Mouse (Mus musculus) cerebellum, adult 9-10 months (tissue): ENCODE data around the gene Rps8.
"Not testable (repeated sequence)": the region's sequence is repeated elsewhere in the genome, so short reads cannot be mapped to it uniquely, and the experiment has no call there.

Experiments
- DNase-seq: peaks from one replicate; pipeline ENCODE4 v3.0.0; 2022

Gene Rps8

DNA sequence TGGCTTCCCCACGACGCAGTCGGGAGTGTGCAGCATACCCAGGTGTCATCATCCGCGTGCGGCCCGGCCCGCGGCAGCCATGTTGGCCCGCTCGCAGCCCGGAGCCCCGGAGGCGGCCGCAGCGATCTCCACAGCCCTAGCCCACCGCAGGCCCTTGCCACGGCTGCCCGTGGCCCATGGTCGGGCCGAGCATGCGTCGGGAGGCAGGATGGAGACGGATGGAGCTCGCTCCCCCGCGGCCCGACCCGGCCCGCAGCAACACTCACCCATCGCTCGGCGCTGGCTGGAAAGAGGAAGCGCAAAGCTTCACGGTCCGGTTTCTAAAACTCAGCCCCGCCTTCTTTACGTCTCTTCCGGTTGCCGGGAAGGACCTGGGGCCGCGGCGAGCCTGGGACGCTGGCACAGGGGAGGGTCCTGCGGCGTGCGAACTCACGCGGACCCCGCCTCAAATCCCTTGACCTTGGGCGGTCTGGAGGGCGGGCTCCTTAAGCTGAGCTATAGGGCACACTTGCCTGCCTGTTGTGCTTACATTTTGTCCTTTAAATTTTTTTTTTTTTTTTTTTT lies at the start of gene Rps8:
Gene Rps8 (minus strand): TSS at position 452 of the 564 bp plus-strand sequence.
- peak; percentile 87 for DNase-seq

DNA sequence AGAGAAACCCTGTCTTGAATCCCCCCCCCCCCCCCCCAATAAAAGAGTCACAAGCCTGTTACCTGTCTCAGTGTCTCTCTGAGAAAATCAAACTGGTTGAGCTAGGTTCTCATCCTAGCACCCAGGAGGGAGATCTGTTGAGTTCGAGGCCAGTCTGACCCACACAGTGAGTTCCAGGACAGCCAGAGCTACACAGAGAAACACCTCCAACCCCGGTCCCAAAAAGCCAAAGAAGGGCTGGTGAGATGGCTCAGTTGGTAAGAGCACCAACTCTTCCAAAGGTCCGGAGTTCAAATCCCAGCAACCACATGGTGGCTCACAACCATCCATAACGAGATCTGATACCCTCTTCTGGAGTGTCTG lies 46.9 kb upstream of the Rps8 start:
- no peak for DNase-seq

DNA sequence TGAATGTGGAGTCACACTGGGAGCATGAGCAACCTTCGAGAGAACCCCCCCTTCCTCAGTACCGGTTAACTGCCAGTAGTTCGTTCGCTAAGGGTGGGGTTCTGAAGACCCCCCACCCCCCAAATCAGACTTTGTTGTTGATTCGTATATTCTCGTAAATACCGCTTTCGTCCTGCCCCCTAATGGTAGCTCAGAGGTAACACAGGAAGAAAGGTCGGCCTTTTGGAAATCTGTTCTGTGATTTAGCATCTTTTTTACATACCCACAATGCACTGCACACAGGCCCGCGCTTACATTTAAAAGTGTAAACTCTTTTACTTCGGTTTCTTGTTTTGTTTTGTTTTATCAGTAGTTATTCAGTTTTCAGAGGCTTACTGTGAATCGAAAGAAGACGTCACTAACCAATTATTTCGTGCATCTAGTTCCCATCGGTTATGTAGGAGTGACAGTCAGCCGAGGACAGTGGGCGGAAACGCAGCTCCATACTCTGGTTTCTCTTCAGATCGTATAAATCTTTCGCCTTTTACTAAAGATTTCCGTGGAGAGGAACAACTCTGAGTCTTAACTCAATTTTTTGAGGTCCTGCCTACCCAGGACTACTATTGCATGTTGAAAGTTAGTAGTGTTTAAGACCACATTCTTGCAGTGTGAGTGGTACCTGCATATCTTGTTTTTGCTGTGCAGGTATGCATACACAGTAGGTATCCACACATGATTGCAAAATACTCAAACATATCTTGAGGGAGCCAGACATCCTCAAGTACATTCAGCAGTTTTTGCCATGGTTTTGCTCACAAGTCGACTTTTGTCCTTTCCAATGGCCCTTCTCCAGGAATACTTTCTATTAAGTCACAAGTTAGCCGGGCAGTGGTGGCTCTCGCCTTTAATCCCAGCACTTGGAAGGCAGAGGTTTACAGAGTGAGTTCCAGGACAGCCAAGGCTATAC lies 46.3 kb upstream of the Rps8 start:
- DNase-seq: peak; percentile 65

DNA sequence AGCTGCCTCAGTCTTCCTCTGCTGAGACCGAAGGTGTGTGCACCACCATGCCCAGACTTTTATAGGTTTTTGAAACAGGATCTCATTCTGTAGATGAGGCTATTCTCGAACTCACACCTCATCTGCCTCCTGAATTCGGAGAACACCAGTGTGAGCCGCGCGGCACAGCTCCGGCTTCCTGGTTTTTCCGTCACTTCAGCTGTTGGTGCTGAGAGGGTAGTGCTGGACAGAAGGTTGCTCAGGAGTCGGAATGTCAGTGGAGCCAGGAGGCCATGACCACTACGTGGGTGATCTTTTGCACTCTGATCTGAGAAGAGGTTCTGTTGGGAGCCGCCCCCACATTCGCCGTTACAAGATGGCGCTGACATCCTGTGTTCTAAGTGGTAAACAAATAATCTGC lies 35.8 kb upstream of the Rps8 start:
- DNase-seq: no peak

DNA sequence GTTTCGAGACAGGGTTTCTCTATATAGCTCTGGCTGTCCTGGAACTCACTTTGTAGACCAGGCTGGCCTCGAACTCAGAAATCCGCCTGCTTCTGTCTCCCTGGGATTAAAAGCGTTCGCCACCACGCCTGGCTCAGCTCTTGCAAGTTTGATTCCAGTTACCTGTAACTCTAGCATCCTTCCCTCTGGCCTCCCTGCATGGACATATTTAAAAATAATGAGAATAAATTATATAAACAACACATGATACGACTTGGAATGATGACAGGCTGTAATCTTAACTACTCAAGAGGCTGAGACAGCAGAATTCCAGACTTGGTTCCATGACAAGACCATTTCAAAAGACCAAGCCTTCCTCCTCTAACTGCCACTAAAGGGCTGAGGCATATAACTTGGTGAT lies 34.6 kb upstream of the Rps8 start:
- no peak for DNase-seq

DNA sequence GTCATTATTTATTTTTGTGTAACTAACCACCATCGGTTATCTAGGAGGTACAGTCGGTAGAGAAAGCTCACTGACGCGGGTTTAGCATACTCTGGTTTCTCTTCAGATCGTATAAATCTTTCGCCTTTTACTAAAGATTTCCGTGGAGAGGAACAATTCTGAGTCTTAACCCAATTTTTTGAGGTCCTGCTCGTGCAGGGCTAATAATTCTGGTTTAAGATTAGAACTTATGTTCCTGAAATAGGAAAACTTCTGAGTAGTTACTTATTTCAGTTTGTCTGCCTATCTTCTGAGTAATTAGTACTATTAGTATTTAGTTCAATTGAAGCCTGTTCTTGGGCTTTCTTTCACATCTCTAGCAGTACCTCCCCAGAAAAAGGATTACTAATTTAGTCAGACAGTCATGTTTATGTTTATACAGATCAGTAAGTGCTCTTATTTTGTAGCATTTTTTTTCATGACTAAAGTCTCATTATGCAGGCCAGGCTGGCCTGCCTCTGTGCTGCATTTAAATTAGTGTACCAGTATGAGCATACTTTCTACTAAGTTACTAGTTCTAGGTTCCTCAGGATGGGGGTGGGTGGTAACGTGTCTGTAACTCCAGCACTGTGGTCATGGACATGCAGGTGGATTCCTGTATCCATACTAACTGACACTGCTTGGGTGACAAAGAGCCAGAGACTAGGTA lies 34.0 kb upstream of the Rps8 start:
- DNase-seq: no peak

DNA sequence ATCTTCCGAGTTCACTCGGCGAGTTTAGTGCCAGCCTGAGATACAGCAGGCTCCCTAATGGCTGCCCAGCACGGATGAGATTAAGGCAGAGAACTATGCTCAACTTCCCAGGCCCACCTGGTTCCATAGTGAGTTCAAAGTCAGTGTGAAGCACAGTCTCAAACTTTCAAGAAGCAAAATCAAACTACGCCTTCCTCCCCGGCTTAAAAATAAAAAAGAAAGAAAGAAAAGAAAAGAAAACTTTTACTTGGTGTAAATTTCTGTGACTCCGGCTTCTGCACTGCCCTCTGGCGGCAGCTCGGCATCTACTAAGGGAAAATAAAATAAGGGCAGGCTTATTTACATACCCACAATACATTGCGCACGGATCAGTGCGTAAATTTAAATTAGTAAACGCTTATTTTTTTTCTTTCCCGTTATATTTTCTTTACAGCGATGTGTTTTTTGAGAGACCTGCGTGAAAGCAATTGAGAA lies 33.4 kb upstream of the Rps8 start:
- DNase-seq: peak; percentile 88

DNA sequence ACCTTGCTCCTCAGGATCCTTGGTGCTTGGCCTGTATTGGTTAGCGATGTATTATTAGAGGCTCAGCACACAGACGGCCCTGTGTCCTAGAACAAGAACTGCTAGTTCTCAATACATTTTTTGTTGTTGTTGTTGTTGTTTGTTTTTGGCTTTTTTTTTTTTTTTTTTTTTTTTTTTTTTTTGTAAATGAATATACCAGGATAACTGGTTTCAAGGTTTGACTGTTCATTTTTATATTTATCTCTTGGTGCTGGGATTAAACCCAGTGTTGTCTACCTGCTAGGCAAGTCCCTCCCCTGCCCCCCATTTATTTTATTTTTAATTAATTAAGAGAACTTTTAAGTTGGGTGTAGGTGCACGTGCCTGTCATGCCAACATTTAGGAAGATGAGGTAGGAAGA lies 32.9 kb upstream of the Rps8 start:
- DNase-seq: no peak

DNA sequence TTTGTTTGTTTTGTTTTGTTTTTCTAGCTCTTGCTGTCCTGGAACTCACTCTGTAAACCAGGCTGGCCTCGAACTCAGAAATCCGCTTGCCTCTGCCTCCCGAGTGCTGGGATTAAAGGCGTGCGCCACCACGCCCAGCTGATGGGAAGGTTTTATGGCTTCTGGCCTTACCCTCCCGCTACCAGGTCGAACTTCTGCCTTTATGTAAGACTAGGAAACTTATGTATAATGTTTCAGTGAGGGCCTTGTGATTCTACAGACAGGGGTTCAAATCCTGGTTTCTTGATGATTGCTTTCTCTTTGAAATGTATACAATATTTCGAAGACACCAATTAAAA lies 26.7 kb upstream of the Rps8 start:
- not testable (repeated sequence) for DNase-seq

DNA sequence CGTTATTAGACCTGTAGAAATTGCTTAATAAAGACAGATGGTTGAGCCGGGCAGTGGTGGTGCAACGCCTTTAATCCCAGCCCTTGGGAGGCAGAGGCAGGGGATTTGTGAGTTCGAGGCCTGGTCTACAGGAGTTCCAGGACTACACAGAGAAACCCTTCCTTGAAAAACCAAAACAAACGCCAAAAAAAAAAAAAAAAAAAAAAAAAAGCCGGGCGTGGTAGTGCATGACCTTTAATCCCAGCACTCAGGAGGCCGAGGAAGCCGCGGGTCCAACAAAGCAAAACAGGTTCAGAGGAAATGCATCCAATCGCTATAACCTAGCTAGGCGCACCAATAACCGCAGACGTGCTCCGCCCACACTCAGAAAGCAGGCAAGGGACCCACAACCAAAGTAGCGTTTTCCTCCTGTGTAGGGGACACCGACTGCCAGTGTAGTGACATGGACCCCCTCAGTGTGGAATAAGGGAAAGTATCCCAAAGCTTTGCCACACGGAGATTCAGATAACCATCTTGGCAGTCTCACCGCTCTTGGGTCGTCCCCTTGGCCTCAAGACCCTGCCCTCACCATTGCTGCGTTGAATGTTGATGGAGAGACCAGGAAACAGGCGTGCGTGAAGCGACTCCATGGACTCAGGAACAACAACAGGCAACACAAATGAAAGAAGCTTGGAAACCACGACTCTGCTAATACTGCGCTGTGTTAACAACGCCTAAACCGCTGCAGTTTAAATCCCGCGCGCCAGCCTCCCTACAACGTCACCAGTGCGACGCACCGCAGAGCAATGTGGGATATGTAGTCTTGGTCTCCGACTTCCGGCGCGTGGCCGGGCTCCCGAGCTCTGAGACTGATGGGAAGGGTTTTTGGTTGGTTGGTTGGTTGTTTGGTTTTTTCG lies 26.1 kb upstream of the Rps8 start, which contains the start of gene Kif2c:
Gene Kif2c (minus strand): TSS at position 777 of the 896 bp plus-strand sequence.
- DNase-seq: peak; percentile 91

DNA sequence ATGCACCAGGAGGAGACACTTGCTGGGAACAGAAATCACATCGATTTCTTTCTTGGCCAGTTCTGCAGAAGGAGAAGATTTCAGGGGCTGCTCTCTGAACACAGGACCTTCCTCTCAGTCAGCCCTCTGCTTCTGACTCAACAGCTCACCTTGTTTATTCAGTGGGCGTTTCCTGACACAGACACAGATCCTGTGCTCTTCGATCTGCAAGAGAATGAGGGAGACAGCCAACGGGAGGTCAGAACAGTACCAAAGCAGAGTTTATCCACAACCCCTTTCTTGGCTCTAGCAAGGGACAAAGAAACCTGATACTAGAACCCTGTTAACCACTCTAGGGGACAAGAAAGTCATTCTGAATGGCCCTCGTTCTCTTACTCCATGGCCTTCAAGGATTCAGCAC lies 13.9 kb upstream of the Rps8 start:
- DNase-seq: no peak

DNA sequence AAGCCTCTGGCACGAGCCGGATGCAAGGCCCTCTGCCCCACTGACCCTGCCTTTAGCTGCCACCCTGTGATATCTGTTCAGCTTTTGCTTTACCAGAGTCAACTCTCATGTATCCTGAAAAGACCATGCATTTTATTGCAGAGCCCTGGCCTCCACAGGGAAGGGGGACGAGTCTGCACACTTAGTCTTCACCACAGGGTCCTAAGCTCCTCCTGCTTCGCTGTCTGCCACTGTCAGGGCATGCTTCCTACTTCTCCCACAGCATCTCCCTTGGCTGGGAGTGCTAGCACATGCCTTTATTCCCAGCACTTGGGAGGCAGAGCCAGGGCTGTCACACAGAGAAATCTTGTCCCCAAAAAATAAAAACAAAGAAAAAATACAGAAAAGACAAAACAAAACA lies 5.1 kb upstream of the Rps8 start:
- no peak for DNase-seq

DNA sequence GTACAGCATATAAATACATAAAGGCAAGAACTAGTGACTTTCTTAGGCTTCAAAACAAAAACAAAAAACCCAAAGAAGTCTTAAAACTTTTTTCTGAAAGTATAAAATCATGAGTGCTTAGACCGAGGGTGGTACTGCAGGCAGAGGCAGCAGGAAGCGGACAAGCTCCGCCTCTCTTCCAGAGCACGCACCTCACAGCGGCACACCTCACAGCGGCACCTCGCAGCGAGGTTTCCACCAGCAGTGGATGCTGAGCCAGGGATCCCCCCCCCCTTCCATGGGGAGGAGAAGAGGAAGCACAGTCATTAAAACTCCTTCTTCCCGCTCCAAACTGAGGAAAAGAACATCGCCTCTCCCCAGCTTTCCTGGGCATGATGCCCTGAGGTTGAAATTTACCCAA lies 3.6 kb upstream of the Rps8 start:
- no peak for DNase-seq

DNA sequence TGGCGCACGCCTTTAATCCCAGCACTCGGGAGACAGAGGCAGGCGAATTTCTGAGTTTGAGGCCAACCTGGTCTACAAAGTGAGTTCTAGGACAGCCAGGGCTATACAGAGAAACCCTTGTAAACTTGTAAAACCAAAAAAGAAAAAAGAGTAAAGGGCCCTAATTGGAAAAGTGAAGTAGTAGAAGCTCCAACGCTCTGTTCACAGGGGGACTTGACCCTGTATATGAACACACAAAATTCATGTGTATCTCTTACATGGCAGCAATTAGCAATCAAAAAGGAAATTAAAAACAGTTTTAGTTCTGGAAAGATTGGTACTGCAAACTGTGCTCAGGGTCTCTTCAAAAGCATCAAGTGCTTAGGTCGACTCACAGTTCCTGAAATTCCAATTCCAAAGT lies 329 bp upstream of the Rps8 start:
- DNase-seq: no peak

DNA sequence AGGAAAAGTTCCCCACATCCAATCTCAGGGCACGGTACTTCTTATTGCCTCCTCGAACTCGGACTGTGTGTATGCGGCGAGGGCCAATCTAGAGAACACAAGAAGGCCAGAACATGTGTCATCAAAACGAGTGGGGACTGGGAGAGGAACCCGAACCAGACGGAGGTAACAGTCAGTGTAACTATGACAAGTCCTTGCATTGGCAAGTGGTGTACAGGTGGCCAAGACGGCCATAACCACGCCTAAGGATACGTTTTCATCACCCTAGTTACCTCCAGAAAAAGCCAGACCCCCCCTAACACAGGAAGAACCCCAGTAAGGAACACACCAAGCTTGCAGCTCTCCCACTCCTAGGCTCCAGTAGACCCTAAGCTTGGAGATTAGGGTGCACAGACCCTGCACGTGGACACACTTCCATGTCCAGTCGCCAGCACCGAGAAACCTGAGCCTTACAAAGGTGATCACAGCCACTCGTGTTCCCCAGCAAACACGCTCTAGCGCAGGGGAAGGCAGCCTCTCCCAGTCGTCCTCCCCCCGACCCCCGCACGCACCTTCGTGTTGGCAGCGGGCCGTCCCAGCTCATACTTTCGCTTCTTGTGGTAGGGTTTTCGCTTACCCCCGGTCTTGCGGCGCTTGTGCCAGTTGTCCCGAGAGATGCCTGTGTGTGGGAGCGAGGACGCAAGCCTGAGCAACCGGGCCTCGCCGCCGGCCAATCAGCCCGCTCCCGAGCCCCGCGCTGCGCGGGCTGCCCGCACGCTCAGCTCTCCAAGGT lies 837 bp downstream of the Rps8 start:
- no peak for DNase-seq

DNA sequence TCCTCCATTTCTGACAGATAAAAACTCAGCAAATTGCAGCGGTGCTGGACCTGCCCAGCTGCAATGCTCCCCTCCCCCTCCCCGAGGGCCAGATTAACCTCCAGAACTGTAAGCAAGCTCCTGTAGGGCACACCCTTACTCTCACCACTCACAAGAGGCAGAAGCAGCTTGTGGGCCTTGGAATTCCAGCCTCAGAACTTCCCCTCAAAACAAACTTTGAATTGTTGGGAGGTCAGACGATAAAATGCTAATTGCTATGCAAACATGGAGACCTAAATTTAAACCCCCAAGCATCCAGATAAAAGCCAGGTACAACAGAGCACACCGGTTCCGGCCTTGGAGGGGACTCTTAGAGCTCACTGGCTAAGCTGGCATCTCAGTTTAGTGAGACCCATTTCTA lies 3.3 kb downstream of the Rps8 start:
- no peak for DNase-seq

DNA sequence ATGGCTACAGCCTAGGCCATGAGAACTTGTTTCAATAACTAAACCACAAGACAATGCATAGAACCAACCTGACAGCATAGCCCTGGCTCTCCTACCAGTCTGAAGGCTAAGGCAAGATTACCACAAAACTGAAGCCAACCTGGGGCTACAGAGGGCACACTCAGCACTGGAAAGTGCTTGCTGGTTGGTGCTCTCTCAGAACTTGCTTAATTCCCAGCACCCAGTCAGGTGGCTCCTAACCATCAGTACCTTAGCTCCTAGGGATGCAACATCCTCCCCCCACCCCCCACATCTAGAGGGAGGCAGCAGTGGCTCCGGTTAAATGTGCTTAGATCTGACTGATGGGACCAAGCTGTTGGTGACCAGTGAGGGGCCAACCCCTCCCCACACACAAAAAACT lies 4.6 kb downstream of the Rps8 start:
- no peak for DNase-seq

DNA sequence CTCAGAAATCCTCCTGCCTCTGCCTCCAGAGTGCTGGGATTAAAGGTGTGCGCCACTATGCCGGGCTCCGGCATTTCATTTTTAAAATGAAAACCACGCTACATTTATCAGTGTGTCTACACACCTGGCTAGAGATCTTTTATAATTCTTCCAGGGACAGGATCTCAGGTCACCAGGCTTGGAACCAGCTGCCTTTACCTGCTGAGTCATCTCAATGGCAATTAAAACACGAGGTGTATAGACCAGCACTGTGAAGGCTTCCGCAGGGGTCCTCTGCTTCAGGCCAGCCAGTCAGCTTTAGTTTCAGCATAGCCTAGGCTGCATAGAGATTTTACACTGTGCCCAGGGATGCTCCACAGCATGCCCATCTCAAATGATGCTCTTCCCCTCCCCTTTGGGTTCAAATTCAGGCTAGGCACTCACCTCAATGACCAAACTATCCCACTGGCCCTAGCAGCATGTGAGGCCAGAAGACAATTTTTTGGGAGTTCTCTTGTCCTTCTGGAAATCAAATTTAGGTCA lies 5.8 kb downstream of the Rps8 start:
- no peak for DNase-seq

DNA sequence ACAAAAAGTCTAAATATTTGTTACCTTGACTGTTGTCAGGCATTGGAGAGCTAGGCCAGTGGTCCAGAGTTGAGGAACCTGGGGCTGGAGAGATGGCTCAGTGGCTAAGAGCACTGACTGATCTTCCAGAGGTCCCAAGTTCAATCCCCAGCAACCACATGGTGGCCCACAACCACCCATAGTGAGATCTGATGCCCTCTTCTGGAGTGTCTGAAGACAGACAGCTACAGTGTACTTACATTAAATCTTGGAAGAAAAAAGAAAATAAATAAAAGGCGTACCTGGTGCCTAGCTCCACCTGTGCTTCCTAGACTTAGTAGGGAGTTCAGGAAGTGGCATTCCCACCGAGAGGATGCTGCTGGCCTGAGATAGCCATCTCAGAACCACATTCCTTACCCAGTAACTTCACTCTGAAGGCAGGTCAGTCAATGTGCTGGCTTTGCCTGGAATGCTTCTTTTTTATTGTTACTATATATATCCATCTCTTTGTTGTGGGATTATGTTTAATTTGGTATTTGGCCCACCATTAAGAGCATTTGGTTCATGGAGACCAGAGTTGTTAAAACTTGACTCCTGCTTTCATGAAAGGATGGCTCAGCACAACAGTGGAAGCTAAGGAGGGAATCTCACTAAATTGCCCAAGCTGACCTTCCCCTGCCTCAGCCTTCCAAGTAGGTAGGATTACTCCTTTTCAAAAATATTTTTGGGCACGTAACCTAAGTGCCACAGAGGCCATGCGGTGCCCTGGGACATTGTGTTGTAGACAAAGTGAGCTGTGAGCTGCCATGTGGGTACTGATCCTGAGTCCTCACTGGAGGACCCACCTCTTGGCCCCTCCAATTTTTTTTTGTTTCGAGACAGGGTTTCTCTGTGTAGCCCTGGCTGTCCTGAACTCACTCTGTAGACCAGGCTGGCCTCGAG lies 6.5 kb downstream of the Rps8 start:
- DNase-seq: no peak

DNA sequence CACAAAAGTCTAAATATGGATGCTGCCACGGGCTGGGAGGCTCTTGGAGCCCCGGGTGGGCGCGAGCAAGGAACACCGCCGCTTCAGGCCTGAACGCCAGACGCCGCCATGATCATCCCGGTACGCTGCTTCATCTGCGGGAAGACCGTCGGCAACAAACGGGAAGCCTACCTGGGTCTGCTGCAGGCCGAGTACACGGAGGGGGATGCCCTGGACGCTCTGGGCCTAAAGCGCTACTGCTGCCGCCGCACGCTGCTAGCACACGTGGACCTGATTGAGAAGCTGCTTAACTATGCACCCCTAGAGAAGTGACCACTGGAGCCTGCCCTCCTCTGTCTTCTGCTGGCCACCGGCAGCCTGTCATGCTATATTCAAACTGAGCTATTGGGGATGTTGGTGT lies 7.2 kb downstream of the Rps8 start:
- DNase-seq: no peak
